ENCODE assay signal across 13 mouse cellular contexts in genomic region chr7:48963112-48963511, GRCm38 (mm10). TPM values are rescaled to one million over a fixed set of nuclear protein-coding genes. Genes with fewer than 3 reads are reported as not detected.
DNase-seq lines count a peak whose midpoint lies in the region; TF ChIP-seq lines count a peak whose summit lies in the region.
"Had no signal": no experiment of that assay in that cellular context is flagged by ENCODE, and none has a peak within 500 bp of the region (broad histone marks: within the 10 kb centered on the region; RNA-seq: fewer than 3 reads in every experiment).

No protein-coding gene starts in this region.

- H3K4me3 ChIP-seq in cerebellum, adult 2 months (replicated peaks; ENCODE audit: insufficient read depth, low read depth, low read length) = no peak overlapping the region
- no peak overlapping the region for H3K4me3 ChIP-seq in left cerebral cortex, adult 2 months
- H3K4me3 ChIP-seq in midbrain, embryonic 10.5 days = peak overlapping the region; percentile 74; the same call in 1 of the 2 replicates
- H3K4me3 ChIP-seq: heart, embryonic 10.5 days; intestine, embryonic 15.5 days; liver, embryonic 13.5 days had no signal

- peak; percentile 10; the same call in 1 of the 2 replicates for TF ChIP-seq CTCF in cerebellum, adult 2 months (IDR thresholded peaks at IDR 0.05; ENCODE audit: borderline replicate concordance, insufficient read depth, low read depth, low read length)
- peak; percentile 20 for TF ChIP-seq CTCF in left cerebral cortex, adult 2 months (IDR thresholded peaks at IDR 0.05)

- WGBS in cerebellum, adult 2 months = 35% methylated on average over 5 of the region's 5 CpGs
- 50% methylated on average over 5 of the region's 5 CpGs for WGBS in midbrain, embryonic 10.5 days

- peak in 1 of 2 experiments; percentile 25 for DNase-seq in cerebellum, adult 2 months
- DNase-seq in cerebellum, adult 9-11 months = no peak
- no peak for DNase-seq in left cerebral cortex, adult 2 months (ENCODE audit: extremely low spot score in 1 of 2, low spot score in 2 of 2)
- no peak for DNase-seq in left cerebral cortex, postnatal 36 days (ENCODE audit: low spot score in 2 of 2)
- DNase-seq in midbrain, embryonic 10.5 days (ENCODE audit: low spot score) = no peak
- peak; percentile 55 for DNase-seq in retina, postnatal 1 day
- DNase-seq in spleen, adult 12 weeks (ENCODE audit: low spot score) = no peak
- no peak for DNase-seq in adrenal gland, postnatal 25 days
- DNase-seq: adrenal gland, postnatal 14 days; liver, embryonic 13.5 days had no signal

- no peaks in the 10 kb centered on the region for H3K27me3 ChIP-seq in cerebellum, adult 2 months (ENCODE audit: control insufficient read depth, insufficient read depth, low read length)
- H3K27me3 ChIP-seq in midbrain, embryonic 10.5 days (ENCODE audit: low read depth, poor library complexity, severe bottlenecking) = peaks cover 72% of the 10 kb centered on the region

- no peaks in the 10 kb centered on the region for H3K9me3 ChIP-seq in midbrain, embryonic 10.5 days (replicated peaks)
- H3K9me3 ChIP-seq: heart, embryonic 10.5 days; intestine, embryonic 15.5 days; liver, embryonic 13.5 days had no signal

- peaks cover 12% of the 10 kb centered on the region for H3K36me3 ChIP-seq in midbrain, embryonic 10.5 days
- H3K36me3 ChIP-seq: heart, embryonic 10.5 days; intestine, embryonic 15.5 days; liver, embryonic 13.5 days had no signal

- intact Hi-C loops in left cerebral cortex, adult 2 months (cut with DNase I) = no loop called here
- intact Hi-C loops in left cerebral cortex, postnatal 36 days (cut with DNase I) = loop anchor here (5.0 kb wide), 1 partner anchor 34 kb away; no protein-coding TSS in a partner anchor

- peaks cover 27% of the 10 kb centered on the region for H3K4me1 ChIP-seq in cerebellum, adult 2 months (ENCODE audit: control insufficient read depth, insufficient read depth, low read length)
- peaks cover 97% of the 10 kb centered on the region for H3K4me1 ChIP-seq in midbrain, embryonic 10.5 days

- no peak for TF ChIP-seq POLR2A in cerebellum, adult 2 months (IDR thresholded peaks at IDR 0.05; ENCODE audit: borderline replicate concordance, insufficient read depth, low read length)

- H3K27ac ChIP-seq in cerebellum, adult 2 months (ENCODE audit: insufficient read depth, low read length) = no peak overlapping the region
- H3K27ac ChIP-seq in left cerebral cortex, adult 2 months = no peak overlapping the region
- H3K27ac ChIP-seq in midbrain, embryonic 10.5 days (replicated peaks) = peak overlapping the region; percentile 55; the same call in 1 of the 2 replicates
- H3K27ac ChIP-seq: heart, embryonic 10.5 days; intestine, embryonic 15.5 days; liver, embryonic 13.5 days; macrophage had no signal

RNA-seq across cellular contexts. Expression of gene Nav2, which starts 54.6 kb away (rescaled TPM):
- polyA plus RNA-seq in cerebellum, adult 2 months (2012; rRNA removed) = 32.5 and 35.8 TPM in 2 replicates
- 100 to 1,000 TPM; 102 to 119 TPM for total RNA-seq in left cerebral cortex, adult 2 months (2021)
- 100 to 1,000 TPM in 1 of 2 experiments, 10 to 100 TPM in 1; 62.0 to 120 TPM for total RNA-seq in left cerebral cortex, postnatal 36 days (2021)
- 13.7 and 19.4 TPM in 2 replicates for polyA plus RNA-seq in midbrain, embryonic 10.5 days (2016; fragmentation: Nextera tagmentation; extraction: Ambion mirVana)
- 9.8 and 11.6 TPM in 2 replicates for total RNA-seq in adrenal gland, postnatal 25 days (2021)
